Mouse (Mus musculus) spleen, embryonic (tissue): ENCODE data around the gene Peli1.
"Not testable (repeated sequence)": the region's sequence is repeated elsewhere in the genome, so short reads cannot be mapped to it uniquely, and the experiment has no call there.

Experiments
- CTCF ChIA-PET: fragments of 350-600 bp; sonication (Branson Sonifier 250); formaldehyde crosslinking; loops from one replicate; lab custom pipeline; 2022; lab: Charles Lee

Peli1 gene

DNA sequence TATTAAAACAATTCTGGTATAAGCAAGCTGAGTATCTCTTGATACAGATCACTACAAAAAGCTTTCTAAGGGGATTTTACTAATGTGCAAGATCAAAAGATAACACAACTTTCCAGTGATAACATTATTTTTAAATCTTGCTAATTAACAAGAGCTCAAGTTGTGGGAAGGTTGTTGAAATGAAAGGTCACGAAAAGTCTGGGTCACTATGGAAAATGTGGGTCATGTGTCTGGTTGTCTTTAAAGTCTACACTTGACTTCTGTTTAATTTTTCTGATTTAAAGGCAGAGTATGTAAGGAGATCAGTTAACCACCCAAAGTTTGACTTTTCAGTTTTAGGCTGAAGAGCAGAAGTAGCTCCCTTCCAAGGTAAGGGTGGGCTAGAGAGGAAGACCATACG lies 90.5 kb downstream of the Peli1 start:
- CTCF ChIA-PET: interaction anchor here (1.2 kb wide), 1 partner anchor 264 kb away, joined by 3 read pairs; no protein-coding TSS in a partner anchor

- CTCF ChIA-PET: no interaction called here
These were observed 91.6 kb downstream of the Peli1 start for GRCm38 (mm10) chr11:21182709-21183108.

GRCm38 (mm10) chr11:21191821-21192220 lies 100.7 kb downstream of the Peli1 start:
- CTCF ChIA-PET: not testable (repeated sequence)

DNA sequence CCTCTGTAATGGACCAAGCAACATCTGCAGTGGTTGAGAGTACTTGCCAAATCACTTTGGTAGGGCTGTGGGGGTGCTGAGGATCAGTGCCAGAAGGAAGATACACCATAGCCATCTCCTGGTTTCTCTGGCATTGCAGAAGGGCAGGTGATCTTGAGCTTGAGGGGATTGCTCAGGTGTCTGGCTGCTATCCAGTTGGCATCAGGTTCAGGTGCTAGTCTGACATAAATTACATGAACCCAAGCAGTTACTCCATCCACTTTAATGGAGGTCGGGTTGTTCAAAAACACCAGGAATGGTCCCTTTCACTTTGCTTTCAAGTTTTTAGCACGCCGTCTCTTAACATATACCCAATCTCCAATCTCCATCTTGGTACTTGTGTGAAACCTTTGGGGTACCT lies 103.8 kb downstream of the Peli1 start:
- CTCF ChIA-PET: no interaction called here
